Mouse (Mus musculus) cerebellum, postnatal 14 days (tissue): ENCODE data around the gene Bricd5.

Experiments
- DNase-seq, 2 experiments: peaks; one replicate each; pipeline ENCODE4 v3.0.0; 2021; ENCODE audit warnings: mixed read lengths in 2 of 2

Bricd5 gene

DNA sequence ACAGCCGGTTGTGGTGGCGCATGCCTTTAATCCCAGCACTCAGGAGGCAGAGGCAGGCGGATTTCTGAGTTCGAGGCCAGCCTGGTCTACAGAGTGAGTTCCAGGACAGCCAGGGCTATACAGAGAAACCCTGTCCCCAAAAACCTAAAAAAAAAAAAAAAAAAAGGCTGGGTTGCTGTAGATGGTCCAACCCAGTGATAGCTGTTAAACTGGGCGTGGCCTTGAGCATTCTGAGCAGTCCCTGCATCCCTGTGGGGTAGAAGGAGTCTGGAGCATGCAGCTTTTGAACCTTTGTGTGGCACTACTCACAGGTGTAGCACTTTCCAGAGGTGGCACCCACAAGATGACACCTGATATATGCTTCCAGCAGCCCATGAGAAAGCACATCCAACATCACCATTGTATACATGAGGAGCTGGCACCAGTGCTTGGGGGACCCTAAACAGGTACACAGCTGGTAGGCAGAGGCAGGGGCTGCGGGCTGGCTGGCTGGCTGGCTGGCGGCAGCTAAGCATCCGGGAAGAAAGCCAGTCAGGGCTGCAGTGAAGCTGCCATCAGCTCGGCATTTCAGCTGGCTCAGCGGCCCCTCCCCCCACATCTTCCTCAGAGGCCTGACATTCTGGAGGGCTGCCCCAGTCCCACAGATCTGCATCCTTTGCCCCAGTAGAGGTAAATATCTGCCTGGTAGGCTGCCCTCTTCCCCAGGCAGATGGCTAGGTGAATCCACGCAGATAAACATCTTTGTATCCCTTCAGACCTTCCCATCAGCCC is 11.6 kb downstream of the Bricd5 start:
- DNase-seq, result peak; percentile 57 to 80

DNA sequence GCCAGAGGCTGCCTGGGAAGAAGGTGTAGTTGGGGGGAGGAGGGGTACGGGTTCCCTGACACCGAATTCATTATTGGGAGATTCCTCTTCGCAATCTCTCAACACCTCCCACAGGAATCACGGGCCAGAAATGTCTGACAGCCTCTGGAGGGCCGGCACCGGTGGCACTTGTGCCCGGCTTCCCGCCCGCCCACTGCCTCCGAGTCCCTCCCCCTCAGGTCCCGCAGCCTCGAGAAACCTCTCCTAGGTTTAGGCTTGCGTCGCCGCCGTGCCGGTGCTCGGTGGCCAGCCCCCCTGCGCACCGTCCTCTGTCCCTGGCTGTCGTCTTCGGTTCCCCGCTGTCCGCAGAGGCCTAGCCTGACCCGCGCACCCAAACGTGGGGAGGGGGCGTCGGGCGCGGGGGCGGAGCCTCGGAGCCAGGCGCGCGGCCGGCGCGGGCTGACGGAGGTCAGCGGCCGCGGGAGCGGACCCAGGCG is 14.5 kb downstream of the Bricd5 start, which contains the start of gene Caskin1:
Gene Caskin1, plus strand, starts transcription at position 416 of the 476 bp plus-strand sequence.
- DNase-seq, result peak; percentile 76 to 77

DNA sequence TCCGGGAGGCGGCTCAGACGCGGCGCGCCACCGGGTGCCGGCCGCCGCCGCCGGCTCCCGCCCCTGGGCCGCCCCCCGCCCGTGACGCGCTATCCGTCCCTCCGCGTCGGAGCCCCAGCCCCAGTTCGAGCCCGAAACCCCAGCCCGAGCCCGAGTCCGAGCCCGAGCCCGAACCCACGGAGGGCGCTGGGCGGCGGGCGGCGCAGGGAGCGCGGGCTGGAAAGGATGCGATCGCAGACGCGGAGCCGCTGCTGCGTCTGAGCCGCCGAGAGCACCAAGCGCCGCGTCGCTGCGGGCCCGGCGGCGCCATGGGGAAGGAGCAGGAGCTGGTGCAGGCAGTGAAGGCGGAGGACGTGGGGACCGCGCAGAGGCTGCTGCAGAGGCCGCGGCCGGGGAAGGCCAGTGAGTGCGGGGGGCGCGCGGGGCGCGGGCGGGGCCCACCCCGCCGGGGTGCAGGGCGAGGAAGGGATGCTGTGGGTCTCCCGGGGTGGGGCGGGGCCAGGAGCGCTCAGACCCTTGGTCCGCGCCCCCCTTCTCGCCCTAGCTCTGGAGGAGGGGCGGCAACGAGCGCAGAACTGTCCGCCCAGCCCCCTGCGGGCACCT is 15.1 kb downstream of the Bricd5 start:
- DNase-seq, result peak; percentile 67

DNA sequence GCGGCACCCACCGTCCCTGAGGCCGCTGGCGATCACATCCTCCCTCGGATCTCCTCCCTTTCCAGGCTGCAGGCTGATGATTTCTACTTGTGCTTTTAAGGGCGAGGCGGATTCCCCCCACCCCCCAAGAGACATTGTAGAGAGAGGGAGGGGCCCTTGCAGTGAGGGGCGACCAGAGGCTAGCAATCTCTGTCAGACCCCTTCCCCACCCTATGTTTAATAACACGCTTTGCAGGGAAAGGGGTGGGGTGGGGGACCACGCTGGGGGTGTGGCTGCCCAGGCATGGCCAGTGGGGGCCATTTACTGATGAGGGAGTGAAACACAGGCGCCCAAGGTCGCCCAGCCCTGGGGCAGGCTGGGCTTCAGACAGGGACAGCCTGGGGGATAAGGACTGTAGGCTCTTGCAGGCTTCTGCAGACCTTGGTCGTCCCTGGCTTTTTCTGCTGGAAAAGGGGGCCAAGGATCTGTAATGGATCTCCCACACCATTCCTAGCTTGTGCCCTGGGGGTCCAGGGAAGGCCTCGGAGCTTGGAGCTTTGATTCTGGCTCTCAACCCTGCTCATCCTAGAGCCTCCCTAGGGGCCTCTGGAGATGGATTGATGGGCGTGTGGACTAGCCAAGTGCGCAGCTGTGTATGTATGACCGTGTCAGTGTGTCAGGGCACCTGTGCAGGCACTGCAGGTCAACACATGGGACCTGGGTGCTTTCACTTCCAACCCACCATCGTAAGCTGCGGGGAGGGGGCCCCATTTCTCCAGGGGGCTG is 15.8 kb downstream of the Bricd5 start:
- DNase-seq, result peak in 1 of 2 experiments; percentile 17

DNA sequence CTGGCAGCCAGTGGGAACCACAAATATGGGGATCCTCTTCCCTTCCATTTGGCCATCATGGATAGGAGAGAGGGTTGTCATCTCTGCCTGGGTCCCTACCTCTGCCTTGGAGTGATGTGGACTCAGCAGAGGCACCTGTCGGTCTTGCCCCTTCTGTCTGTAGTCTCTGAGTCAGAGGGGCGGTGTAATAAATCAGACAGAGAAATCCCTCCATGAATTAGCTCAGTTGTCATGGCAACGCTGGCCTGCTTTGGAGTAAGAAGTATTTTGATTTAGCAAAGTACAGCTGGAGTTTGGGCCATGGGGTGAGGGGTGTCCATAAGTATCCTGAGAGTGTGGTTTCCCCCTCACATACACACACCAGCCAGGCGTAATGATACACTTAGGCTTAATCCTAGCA is 16.7 kb downstream of the Bricd5 start:
- DNase-seq, result peak in 1 of 2 experiments; percentile 26

DNA sequence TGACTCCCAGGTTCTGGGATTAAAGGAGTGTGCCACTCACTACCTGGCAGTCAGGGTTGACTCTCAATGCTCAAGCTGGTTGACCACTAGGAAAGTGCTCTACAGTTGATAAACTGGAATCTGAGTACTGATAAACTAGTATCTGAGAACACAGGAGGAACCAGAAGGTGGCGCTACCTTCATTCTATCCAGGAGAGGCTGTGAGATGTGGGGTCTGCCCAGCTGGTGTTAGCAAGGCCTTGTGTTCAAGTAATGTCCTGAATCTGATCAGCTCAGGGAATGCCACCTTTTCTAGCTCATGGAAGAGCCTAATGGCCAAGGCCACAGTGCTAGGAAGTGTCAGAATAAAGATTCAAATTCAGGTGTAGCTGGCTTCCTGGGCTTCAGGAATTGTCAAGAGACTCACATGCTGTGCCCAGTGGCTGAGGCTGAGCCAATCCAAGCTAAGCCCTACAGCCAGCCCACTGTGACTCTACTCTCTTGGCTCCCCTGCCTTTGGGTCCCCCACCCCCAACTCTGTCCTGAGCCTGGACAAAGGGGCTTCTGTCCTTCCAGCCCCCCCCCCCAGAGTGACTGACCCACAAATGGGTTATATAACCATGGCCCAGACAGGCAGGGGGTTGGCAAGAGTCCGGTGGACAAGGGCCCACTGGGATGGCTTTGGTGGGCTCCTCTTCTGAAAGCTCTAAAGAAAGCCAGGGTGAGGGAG is 21.1 kb downstream of the Bricd5 start:
- peak; percentile 76 to 88 for DNase-seq

DNA sequence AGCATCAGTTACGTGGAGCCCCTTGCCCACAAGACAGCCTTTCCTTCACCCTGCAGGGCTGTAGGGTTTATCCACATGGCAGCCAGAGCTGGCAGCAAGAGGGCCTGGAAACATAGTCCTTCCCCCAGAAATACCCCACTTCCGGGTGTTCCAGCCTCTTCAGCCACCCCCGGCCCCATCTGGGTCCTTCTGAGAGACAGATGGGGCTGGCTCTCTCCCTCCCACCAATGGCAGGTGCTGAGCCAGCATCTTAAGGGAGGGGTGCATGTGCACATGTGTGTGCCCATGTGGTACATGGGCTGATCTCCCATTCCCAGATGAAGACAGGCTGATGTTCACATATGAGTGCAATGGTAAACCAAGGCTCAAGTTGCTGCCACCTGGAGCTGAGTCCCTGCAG is 21.8 kb downstream of the Bricd5 start:
- DNase-seq, result peak; percentile 33 to 42

DNA sequence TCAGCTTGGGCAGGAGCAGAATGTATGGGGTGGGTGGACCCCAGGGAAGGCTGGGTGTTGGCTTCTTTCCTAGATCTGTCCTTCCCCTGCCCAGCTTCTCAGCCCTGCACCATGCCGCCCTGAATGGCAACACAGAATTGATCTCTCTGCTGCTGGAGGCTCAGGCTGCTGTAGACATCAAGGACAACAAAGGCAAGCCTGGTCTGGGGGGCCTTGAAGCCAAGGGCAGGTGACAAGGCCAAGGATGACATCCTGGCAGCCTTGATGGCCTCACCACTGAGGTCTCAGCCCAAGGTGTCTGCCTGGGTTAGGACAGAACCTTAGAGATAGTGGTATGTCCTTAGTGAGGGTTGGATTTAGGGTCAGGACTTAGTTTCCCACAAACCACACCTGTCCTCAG is 22.3 kb downstream of the Bricd5 start:
- peak in 1 of 2 experiments; percentile 8 for DNase-seq

DNA sequence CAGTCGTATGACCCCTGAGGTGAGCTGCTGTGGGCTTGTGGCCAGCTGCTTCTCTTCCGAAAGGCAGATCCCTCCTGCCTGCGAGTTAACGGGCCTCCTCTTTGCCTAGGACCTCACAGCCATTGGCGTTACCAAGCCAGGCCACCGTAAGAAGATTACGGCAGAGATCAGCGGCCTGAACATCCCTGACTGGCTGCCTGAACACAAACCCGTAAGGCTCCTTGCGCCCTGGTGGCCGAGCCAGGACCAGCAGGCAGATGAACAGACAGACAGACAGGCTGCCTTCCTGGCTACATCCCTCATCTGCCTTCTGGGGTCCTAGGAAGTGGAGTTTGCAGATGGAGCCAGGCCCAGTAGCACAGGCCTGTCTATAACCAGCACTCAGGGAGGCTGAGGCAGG is 28.5 kb downstream of the Bricd5 start:
- no peak for DNase-seq

DNA sequence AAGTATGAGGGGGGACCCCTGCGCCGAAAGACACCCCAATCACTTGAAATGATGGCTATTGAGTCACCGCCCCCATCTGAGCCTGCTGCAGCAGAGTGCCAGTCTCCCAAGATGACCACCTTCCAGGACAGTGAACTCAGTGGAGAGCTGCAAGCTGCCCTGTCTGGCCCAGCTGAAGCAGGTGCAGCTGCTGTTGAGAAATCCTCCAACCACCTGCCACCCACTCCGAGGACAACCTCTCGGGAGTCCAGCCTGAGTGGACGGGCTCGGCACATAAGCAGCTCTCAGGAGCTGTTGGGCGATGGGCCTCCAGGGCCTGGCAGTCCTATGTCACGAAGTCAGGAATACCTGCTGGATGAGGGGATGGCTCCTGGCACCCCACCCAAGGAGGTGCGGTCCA is 30.4 kb downstream of the Bricd5 start:
- no peak for DNase-seq

DNA sequence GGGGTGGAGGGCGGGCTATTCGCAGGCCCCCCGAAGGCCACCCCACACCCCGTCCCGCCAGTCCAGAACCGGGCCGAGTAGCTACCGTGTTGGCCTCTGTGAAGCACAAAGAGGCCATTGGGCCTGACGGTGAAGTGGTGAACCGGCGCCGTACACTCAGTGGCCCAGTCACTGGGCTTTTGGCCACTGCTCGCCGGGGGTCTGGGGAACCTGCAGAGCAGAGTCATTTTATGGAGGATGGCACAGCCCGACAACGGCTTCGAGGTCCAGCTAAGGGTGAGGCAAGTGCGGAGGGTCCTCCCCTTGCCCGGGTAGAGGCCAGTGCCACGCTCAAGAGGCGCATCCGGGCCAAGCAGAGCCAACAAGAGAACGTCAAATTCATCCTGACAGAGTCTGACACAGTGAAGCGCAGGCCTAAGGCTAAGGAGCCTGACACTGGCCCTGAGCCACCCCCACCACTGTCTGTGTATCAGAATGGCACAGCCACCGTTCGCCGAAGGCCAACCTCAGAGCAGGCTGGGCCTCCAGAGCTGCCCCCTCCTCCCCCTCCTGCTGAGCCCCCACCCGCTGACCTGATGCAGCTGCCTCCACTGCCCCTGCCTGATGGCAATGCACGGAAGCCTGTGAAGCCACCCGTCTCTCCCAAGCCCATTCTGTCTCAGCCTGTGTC is 31.7 kb downstream of the Bricd5 start:
- DNase-seq, result peak; percentile 42 to 53

DNA sequence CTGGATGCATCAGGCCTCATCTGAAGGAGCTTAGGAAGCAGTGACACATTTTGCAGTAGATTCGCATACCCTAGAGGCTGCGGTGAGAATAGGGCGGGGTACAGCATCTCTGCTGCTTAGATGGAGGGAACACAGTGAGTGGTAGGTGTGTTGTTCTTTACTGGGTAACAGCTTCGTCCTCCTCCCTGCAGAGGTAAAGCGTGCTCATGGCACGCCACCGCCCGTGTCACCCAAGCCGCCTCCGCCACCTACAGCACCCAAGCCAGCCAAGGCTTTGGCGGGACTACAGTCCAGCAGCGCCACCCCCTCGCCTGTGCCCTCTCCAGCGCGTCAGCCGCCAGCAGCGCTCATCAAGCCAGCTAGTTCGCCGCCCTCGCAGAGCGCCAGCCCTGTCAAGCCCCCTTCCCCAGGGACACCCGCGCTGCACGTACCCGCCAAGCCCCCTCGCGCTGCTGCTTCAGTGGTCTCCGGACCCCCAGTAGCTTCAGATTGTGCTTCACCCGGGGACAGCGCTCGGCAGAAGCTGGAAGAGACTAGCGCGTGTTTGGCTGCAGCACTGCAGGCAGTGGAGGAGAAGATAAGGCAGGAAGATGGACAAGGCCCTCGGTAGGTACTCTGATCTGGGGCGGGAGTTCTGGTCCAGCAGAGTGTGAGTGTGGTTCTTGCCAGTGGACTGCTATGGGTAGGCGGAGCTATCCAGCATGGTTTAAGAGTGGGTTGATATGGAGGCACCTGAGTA is 32.8 kb downstream of the Bricd5 start:
- DNase-seq, result peak; percentile 51 to 57

DNA sequence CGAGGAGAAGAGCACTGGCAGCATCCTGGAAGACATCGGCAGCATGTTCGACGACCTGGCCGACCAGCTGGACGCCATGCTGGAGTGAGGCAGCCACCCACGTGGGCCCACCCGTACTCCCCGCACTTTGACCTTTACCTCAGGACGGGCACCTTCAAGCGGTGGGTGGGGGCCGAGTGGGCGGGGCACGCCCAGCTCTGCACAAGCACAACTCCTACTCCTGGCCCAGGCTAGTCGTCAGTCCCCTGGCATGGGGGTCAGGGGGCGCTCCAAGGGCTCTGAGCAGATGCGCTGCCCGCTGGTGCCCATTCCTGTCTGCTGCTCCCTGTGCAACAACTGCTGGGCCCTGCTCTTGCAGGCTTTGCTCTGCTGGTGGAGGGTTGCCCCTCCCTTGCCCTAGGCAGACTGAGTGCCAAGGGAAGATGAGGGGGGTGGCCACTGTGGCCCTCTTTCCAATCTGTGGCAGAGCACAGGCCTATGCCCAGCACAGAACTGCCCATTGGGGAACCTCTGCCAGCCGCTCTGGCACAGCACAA is 33.5 kb downstream of the Bricd5 start:
- DNase-seq, result peak; percentile 35 to 44

DNA sequence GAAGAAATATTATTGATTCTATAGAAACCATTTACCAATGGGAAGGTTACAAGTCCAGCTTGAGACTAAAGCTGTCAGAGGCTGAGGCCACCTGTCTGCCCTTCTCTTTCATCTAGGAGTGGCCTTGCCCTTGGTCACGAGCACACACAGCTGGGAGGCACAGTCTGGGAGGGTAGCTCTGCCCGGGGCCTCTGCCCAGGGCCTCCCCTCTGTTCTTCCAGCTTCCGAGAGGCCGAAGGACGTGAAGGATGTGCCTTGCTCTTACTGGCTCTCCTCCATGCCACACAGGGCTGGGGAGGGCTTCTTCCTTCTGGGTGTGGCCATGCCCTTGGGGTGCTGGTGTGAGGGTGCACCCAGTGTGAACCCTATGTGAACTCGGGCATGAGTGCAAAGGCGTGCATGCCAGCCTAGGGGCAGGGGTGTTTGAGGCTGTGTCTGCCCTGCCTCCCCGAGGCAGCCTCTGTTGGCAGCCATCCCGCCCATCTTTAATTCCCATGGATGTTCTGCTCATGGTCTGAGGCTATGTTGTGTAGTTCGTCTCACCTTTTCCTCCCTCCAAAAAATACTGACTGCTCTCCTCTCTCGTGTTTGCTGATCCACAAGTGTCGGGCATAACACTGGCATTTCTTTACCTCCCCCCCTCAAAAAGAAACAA is 34.2 kb downstream of the Bricd5 start:
- DNase-seq, result peak in 1 of 2 experiments; percentile 55

DNA sequence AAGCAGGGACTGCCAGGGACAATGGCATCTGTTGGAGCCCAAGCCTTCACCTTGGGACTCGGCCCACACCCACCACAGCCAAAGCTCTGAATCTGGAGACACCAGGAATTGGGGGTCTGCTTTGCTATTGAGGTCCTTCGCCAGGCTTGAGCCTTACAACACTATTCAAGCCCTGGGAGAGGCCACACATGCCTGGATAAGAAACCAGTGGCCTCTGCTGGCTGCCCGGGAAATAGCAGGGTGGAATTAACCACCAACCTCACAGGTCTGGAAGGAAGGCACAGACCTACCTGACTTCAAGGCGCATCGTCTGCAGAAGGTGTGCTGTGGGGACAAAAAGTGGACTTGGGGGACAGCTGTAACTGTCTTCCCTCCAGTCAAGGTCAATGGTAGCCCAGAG is 39.9 kb downstream of the Bricd5 start:
- peak; percentile 85 to 86 for DNase-seq

DNA sequence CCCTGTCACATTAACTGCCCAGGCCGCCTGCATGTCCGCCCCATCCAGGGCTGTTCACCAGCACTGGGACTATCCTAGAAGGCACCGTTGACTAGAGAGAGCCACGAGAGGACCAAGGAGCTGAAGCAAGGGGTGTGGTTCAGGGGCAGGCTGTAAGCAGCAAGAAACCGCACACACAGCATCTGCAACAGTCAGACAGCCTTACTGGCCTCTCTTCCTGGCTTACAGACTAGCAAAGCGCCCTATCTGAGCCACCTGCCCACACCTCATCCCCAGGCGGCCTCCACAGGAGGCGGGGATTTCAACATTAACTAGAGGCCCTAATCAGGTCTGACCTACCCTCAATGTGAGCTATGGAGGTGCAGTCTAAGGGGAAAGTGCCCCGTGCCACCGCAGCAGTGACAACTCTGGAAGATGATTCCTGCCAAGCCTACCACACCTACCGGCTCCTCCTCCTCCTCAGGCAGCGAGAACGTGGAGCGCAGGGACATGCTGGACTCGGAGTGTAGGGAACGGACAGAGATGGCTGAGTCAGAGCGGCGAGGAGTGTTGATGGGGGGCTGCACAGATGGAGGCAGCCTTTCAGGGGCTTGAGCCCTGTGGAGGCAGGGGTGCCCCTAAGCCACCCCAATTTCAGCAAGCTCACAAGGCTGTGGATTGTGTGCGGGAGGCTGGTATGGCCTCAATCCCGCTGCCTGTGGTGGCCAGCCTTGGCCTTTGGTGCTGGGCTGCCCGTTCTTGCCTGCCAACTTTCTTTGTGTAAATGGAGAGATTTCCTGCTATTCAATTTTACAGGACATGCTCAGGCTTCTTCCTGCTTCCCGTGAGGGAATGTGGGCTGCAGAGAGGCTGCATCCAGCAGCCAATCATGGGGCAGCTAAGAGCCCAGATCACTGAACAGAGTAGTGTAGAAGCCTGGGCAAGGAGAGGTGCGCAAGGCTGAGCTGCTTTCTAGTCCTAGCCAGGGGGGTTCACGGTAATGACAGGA is 40.9 kb downstream of the Bricd5 start:
- no peak for DNase-seq

DNA sequence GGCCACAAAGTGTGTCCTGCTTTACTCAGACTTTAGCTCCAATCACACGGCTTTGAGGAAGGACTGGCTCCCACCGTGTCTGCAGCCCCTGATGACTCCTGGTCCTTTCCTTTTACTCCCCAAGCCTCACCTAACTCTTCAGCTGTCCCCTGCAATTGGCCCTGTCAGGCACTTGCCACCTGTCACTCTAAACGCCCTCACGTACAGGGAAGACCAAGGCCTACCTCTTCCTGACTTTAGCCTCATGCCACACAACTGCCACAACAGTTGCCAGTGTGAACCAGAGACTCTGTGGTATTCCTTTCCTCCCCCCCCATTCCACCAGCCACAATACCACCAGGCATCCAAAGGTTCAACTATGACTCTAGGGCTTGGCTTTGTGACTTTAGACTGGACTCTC is 46.8 kb downstream of the Bricd5 start:
- DNase-seq, result no peak

DNA sequence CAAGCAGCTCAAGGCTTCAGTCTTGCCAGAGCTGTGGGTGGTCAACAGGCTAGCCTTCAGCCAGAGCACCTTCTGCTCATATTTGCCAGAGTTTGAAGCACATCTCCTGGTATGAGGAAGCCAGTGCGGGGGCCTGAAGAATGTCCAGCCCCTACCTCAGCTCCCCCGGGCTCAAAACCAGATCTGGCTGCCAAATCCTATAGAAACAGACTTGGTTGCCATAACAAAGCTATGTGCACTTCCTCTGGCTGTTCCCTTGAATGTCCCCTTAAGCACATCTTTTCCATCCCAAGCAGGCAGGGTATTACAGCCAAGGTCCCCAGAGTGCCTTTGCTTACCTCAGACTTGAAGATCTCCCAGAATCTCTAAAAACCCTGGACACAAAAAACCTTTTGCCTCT is 51.0 kb downstream of the Bricd5 start:
- DNase-seq, result no peak
